Mouse (Mus musculus) layer of hippocampus, adult 2 months (tissue): ENCODE data around the gene Gm26992. TPM values are rescaled to one million over a fixed set of nuclear protein-coding genes. Genes with fewer than 3 reads are reported as not detected.

Source experiments
- DNase-seq, 2 experiments: peaks; one replicate each; pipeline ENCODE4 v3.0.0; 2022; ENCODE audit warnings: low spot score in 2 of 2
- H3K27ac ChIP-seq: fragments of 200-600 bp; 2 replicates; pipeline ENCODE4 v1.8.1; 2022
- H3K4me3 ChIP-seq: fragments of 200-600 bp; 2 replicates; pipeline ENCODE4 v1.8.1; 2022; ENCODE audit warnings: mild to moderate bottlenecking
- CTCF ChIP-seq: fragments of 200-600 bp; conservative IDR thresholded peaks from 2 replicates; pipeline ENCODE4 v1.8.1; 2022; ENCODE audit warnings: antibody characterized with exemption, mild to moderate bottlenecking, moderate library complexity
- total RNA-seq, 2 experiments: library from RNA; stranded (reverse); gene quantifications; 2 replicates each; pipeline ENCODE4 v1.2.3; 2021

Gene Gm26992
- total RNA-seq, 2 experiments from 2014 or later, result not detected

DNA sequence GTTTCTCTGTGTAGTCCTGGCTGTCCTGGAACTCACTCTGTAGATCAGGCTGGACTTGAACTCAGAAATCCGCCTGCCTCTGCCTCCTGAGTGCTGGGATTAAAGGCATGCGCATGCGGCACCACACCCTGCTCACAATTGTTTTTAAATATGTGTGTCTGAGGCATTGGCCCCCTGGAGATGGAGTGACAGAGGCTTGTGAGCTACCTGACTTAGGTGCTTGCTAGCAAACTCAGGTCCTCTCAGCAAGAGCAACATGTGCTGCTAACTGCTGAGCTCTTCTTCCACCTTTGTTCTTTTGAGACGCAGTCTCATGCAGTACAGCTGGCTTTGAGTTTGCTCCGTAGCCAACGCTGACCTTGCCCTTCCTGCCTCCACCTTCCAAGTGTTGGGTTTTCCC is 31.0 kb downstream of the Gm26992 start:
- DNase-seq, result no peak

DNA sequence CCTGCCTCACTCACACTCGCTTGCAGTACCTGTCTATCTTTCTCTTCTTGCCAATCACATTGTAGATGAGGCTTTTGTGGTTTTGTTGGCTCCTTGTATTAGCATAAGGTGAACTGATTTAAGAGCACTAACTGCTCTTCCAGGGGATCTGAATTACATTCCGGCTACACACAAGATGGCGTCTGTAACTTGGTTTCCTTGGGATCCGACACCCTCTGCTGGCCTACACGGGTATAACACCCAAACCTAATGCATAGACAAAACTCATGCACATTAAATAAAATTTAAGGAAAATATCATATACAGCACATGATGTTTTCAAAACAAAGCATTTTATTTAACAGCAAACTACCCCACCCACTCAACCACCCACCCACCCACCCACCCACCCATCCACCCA is 38.2 kb downstream of the Gm26992 start:
- TF ChIP-seq CTCF, result peak; percentile 51
- DNase-seq, result no peak
- H3K4me3 ChIP-seq, result no peak overlapping the region
- H3K27ac ChIP-seq, result no peak overlapping the region

More for the DNA sequence above, 31.0 kb downstream of the Gm26992 start:
- TF ChIP-seq CTCF, result no peak
- no peak overlapping the region for H3K4me3 ChIP-seq
- H3K27ac ChIP-seq, result no peak overlapping the region

- DNase-seq, result no peak
- peak; percentile 20; the same call in 1 of the 2 replicates for TF ChIP-seq CTCF
- Histone ChIP-seq H3K27ac (no peak overlapping the region), H3K4me3 (no peak overlapping the region)
These were observed 47.2 kb downstream of the Gm26992 start for GRCm38 (mm10) chrX:103468998-103469397.

DNA sequence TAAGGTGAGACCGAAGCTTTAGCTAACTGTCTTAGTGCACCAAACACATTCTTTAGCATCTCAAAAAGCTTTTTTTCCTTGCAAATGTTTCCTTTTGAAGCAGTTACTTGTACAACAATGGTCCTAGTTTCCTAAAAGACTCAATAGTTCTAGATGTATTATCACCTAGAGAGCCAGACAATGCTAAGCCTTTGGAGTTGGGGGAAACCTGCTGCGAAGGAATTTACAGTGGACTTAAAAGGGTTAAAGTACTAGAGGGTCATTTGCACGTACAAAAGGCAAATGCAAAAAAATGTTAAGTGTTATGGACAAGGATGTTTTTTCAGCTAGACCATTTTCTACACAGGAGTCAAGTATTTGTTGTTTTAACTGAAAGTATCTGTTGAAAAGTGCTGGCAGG is 50.5 kb downstream of the Gm26992 start:
- no peak overlapping the region for H3K27ac ChIP-seq
- H3K4me3 ChIP-seq, result no peak overlapping the region
- no peak for TF ChIP-seq CTCF
- no peak for DNase-seq

- DNase-seq, result peak; percentile 32 to 50
These were observed 55.7 kb downstream of the Gm26992 start for GRCm38 (mm10) chrX:103477507-103477906.

GRCm38 (mm10) chrX:103481243-103482096 is 59.7 kb downstream of the Gm26992 start:
- Histone ChIP-seq H3K4me3 (no peak overlapping the region), H3K27ac (no peak overlapping the region)
- TF ChIP-seq CTCF, result no peak
- peak in 1 of 2 experiments; percentile 28 for DNase-seq

More at GRCm38 (mm10) chrX:103477507-103477906, 55.7 kb downstream of the Gm26992 start:
- TF ChIP-seq CTCF, result peak; percentile 83
- Histone ChIP-seq H3K4me3 (no peak overlapping the region), H3K27ac (no peak overlapping the region)

- DNase-seq, result no peak
- H3K27ac ChIP-seq, result no peak overlapping the region
- no peak for TF ChIP-seq CTCF
- H3K4me3 ChIP-seq, result no peak overlapping the region
These were observed 60.3 kb downstream of the Gm26992 start for GRCm38 (mm10) chrX:103482097-103482451.

GRCm38 (mm10) chrX:103483047-103483446 is 61.2 kb downstream of the Gm26992 start:
- H3K27ac ChIP-seq, result no peak overlapping the region

DNA sequence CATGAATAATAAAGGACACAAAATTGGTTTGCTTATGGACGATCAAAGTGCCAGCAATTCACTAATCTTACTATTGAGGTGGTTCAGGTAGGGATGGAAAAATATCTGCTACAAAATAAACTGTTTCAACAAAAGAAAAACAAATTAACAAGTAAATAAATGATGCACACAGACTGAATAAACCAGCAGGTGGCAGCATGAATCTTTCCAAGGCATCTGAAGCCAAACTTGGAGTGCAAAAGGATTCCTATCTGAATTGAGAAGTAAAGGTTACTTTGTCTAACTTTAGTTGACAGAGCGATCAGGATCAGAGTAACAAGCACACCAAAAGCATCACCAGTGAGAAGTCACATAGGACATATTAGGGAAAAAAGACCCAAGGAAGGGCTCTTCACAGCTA is 62.2 kb downstream of the Gm26992 start:
- peak; percentile 45 to 55 for DNase-seq
- H3K27ac ChIP-seq, result no peak overlapping the region
- no peak overlapping the region for H3K4me3 ChIP-seq
- peak; percentile 85 for TF ChIP-seq CTCF

More at GRCm38 (mm10) chrX:103483047-103483446, 61.2 kb downstream of the Gm26992 start:
- H3K4me3 ChIP-seq, result no peak overlapping the region
- DNase-seq, result peak in 1 of 2 experiments; percentile 23
- TF ChIP-seq CTCF, result no peak

DNA sequence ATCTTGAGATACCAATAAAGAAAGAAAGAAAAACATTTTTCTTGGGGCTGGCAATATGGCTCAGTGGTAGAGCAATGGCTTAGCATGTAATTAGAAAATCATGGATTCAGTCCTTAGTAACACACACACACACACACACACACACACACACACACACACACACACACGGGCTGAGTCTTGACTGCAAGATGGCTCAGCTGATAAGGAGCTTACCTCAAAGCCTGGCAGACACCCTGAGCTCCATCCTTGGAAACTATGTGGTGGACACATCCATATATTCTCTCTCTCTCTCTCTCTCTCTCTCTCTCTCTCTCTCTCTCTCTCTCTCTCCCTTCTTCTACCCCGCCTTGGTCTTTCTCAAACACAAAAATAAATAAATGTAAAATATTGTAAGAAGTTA is 69.0 kb downstream of the Gm26992 start:
- no peak for TF ChIP-seq CTCF
- no peak overlapping the region for H3K4me3 ChIP-seq
- H3K27ac ChIP-seq, result no peak overlapping the region
- DNase-seq, result no peak

GRCm38 (mm10) chrX:103492398-103493256 is 70.8 kb downstream of the Gm26992 start:
- no peak for TF ChIP-seq CTCF
- no peak for DNase-seq
- H3K27ac ChIP-seq, result peak overlapping the region; percentile 96
- peak overlapping the region; percentile 46 for H3K4me3 ChIP-seq

DNA sequence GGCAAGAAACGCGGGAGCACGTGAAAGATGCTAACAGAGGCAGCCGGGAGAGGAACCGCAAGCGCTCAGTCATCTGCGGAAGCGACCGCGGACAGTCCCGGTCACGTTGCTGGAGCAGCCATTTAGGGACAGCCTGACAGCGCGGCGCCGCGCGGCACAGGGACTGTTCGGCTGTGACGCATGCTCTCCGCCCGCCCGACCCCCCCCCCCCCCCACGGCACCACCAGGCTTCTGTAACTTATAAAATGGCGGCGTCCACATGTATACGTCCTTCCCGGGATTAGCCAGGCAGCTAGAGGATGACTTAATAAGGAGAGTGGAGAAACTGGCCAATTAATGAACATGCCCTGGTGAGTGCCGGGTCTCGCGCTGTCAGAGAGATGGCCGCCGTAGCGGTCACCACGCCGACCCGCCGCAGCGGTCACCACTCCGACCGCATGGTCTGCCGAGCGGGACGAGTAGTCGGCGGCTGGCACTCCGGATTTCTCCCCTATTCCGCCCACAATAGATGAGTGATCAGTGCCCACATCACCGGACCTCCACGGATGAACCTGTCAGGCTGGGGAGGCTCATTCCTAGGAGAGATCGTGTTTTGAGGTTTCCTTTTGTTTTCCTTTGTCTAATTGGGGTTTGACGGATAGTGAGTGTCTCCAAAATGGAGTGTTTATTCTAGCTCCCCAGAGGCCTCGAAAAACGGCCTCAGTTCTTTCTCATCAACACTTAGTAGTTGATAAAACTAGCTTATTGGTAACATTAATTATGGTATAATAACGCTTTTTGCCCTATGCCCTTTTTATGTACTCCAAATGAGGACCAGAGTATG is 71.8 kb downstream of the Gm26992 start:
- peak overlapping the region; percentile 69 for H3K4me3 ChIP-seq
- peak; percentile 64 to 70 for DNase-seq
- no peak for TF ChIP-seq CTCF
- peak overlapping the region; percentile 96 for H3K27ac ChIP-seq
